Mouse (Mus musculus): Measurements from ENCODE around the gene Cerk. TPM values are rescaled to one million over a fixed set of nuclear protein-coding genes. Genes with fewer than 3 reads are reported as not detected.

Cerk gene
- polyA plus RNA-seq, 1 experiment from 2014 or later = 13.8 TPM

DNA sequence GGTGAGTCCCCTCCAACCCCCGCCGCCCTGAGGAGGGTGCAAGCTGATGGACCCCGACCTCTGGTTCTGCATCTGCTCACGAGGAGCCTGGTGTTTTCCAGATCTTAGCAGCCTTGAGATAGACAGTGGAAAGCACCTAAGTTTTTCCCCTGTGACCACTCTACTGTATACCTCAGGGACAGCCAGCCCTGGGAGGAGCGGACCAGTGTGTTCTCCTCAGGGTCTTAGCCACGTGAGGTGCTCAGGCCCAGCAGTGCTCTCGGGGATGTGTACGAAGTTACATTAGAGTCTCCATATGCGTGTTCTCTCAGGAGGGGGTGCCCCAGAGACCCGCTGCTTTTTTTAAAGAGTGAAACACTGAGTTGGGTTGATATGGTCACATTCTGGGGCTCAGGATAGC lies 55.3 kb downstream of the Cerk start:
- Histone ChIP-seq H3K4me1 (peaks cover 8% of the 10 kb centered on the region; the same call in 1 of the 2 replicates), H3K4me3 (no peak overlapping the region), H3K9me3 (replicated peaks) (no peaks in the 10 kb centered on the region), H3K36me3 (peaks cover 87% of the 10 kb centered on the region), H3K27me3 (ENCODE audit: low read depth, poor library complexity, severe bottlenecking) (no peaks in the 10 kb centered on the region), H3K27ac (no peak overlapping the region)
- DNase-seq (ENCODE audit: low spot score) = no peak
- WGBS = 93% methylated on average over 10 of the region's 10 CpGs

GRCm38 (mm10) chr15:86129036-86129435 lies 56.9 kb downstream of the Cerk start:
- no peak overlapping the region for H3K27ac ChIP-seq
- DNase-seq (ENCODE audit: low spot score) = no peak
- H3K27me3 ChIP-seq (ENCODE audit: low read depth, poor library complexity, severe bottlenecking) = no peaks in the 10 kb centered on the region
- H3K36me3 ChIP-seq = peaks cover 88% of the 10 kb centered on the region
- no peaks in the 10 kb centered on the region for H3K9me3 ChIP-seq (replicated peaks)
- H3K4me3 ChIP-seq = no peak overlapping the region
- 94% methylated on average over 3 of the region's 3 CpGs for WGBS
- H3K4me1 ChIP-seq = peaks cover 9% of the 10 kb centered on the region; the same call in 1 of the 2 replicates

- Histone ChIP-seq H3K4me1 (peaks cover 9% of the 10 kb centered on the region; the same call in 1 of the 2 replicates), H3K4me3 (no peak overlapping the region), H3K9me3 (replicated peaks) (no peaks in the 10 kb centered on the region), H3K36me3 (peaks cover 84% of the 10 kb centered on the region), H3K27ac (no peak overlapping the region), H3K27me3 (ENCODE audit: low read depth, poor library complexity, severe bottlenecking) (no peaks in the 10 kb centered on the region)
- DNase-seq (ENCODE audit: low spot score) = peak; percentile 67
- WGBS = 50% methylated on average over 1 of the region's 1 CpGs
Observed at GRCm38 (mm10) chr15:86124359-86124758, 61.6 kb downstream of the Cerk start.

DNA sequence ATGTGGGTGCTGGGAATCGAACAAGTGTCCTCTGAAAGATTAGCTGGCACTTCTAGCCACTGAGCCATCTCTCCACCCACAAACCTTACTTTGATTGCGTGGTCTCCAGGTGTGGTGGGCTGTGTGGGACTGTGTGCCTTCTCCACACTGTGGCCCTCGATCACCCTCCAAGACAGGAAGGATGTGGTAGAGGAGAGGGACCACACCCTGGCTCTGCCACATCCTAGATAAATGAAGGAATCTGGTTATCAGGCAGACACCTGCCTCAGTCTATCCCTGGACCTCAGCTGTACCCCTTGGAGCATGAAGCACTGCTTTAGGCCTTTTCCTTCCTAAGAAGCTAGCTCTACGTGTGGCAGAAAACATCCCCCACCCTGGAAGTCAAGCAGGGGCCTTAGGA lies 62.5 kb downstream of the Cerk start:
- DNase-seq (ENCODE audit: low spot score) = no peak
- Histone ChIP-seq H3K4me3 (no peak overlapping the region), H3K36me3 (peaks cover 78% of the 10 kb centered on the region), H3K27ac (no peak overlapping the region), H3K27me3 (ENCODE audit: low read depth, poor library complexity, severe bottlenecking) (no peaks in the 10 kb centered on the region), H3K9me3 (replicated peaks) (no peaks in the 10 kb centered on the region), H3K4me1 (peaks cover 9% of the 10 kb centered on the region; the same call in 1 of the 2 replicates)
- WGBS = 94% methylated on average over 4 of the region's 4 CpGs

GRCm38 (mm10) chr15:86122261-86122949 lies 63.5 kb downstream of the Cerk start:
- H3K4me1 ChIP-seq = peaks cover 16% of the 10 kb centered on the region
- 94% methylated on average over 9 of the region's 9 CpGs for WGBS
- no peak overlapping the region for H3K4me3 ChIP-seq
- H3K27ac ChIP-seq = no peak overlapping the region
- peaks cover 68% of the 10 kb centered on the region for H3K36me3 ChIP-seq
- DNase-seq (ENCODE audit: low spot score) = no peak
- no peaks in the 10 kb centered on the region for H3K27me3 ChIP-seq (ENCODE audit: low read depth, poor library complexity, severe bottlenecking)
- no peaks in the 10 kb centered on the region for H3K9me3 ChIP-seq (replicated peaks)

DNA sequence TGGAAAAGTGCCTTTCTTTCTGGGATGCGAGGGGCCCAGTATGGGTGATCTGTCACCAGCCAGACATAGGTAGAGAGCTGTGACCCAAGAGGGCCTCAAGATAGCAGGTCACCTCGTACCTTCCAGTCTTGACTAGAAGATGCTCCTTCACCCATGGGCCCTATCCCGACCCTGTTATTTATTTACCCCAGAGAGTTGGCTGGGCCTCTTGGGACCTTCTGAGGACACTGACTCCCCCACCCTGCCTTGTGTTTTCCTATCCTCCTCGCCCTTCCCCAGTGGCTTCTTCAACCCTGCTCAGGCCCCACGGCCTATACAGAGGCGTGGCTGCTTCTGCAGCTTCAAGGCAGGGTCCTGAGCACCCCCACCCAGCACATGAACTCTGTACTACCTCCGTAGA lies 66.8 kb downstream of the Cerk start:
- 96% methylated on average over 7 of the region's 7 CpGs for WGBS
- H3K9me3 ChIP-seq (replicated peaks) = no peaks in the 10 kb centered on the region
- no peak overlapping the region for H3K27ac ChIP-seq
- peaks cover 46% of the 10 kb centered on the region for H3K36me3 ChIP-seq
- DNase-seq (ENCODE audit: low spot score) = no peak
- no peaks in the 10 kb centered on the region for H3K27me3 ChIP-seq (ENCODE audit: low read depth, poor library complexity, severe bottlenecking)
- H3K4me1 ChIP-seq = peaks cover 22% of the 10 kb centered on the region
- H3K4me3 ChIP-seq = no peak overlapping the region

DNA sequence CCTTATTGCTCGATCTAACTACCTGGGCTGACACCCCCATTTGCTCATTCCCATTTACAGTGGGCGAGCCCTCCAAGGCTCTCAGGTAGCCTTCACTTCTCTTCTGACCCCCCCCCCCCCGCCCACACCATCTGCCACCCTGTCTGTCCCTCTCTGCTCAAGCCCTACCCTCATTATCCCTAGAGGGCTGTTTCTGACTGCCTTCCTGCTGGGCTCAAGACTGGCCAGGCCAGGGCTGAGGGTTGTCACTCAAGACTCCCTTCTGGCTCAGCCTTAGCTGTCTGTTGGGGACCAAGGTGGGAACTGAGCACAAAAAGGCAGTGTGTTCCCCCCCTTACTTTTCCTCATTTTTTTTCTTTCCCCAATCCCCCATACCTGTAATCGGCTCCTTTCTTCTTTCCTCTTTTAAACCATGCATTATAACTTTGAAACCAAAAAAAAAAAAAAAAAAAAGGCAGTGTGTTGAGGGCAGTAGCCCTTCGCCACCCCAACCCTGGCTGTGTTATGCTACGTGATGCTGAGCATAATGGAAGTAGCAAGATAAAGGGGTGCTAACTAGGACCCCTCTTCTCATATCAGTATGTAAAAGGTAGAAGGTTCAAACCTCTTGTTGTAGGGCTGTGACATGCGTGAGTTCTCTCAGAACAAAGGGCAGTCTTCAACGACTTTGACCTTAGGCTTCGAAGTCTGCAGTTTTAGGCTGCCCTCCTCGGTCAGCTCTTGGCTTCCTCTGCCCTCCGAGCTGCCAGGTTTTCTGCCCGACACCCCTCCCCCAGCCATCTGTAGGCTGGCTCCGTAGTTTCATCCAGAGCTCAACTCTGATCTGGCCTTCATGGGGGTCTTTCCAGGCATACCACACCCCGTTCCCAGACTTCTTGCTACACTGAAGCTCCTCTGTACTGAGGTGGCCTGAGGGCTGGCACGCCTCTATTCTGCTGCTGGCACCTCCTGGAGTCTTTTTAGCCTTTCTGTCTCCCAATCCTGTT lies 68.5 kb downstream of the Cerk start:
- H3K27me3 ChIP-seq (ENCODE audit: low read depth, poor library complexity, severe bottlenecking) = no peaks in the 10 kb centered on the region
- 55% methylated on average over 15 of the region's 15 CpGs for WGBS
- H3K27ac ChIP-seq = no peak overlapping the region
- no peaks in the 10 kb centered on the region for H3K9me3 ChIP-seq (replicated peaks)
- peaks cover 34% of the 10 kb centered on the region for H3K36me3 ChIP-seq
- peaks cover 38% of the 10 kb centered on the region for H3K4me1 ChIP-seq
- no peak overlapping the region for H3K4me3 ChIP-seq
- no peak for DNase-seq (ENCODE audit: low spot score)

GRCm38 (mm10) chr15:86116421-86116820 lies 69.5 kb downstream of the Cerk start:
- no peak overlapping the region for H3K4me3 ChIP-seq
- 53% methylated on average over 5 of the region's 5 CpGs for WGBS
- H3K27ac ChIP-seq = no peak overlapping the region
- H3K4me1 ChIP-seq = peaks cover 44% of the 10 kb centered on the region
- no peak for DNase-seq (ENCODE audit: low spot score)
- H3K9me3 ChIP-seq (replicated peaks) = no peaks in the 10 kb centered on the region
- H3K27me3 ChIP-seq (ENCODE audit: low read depth, poor library complexity, severe bottlenecking) = no peaks in the 10 kb centered on the region
- H3K36me3 ChIP-seq = peaks cover 24% of the 10 kb centered on the region

DNA sequence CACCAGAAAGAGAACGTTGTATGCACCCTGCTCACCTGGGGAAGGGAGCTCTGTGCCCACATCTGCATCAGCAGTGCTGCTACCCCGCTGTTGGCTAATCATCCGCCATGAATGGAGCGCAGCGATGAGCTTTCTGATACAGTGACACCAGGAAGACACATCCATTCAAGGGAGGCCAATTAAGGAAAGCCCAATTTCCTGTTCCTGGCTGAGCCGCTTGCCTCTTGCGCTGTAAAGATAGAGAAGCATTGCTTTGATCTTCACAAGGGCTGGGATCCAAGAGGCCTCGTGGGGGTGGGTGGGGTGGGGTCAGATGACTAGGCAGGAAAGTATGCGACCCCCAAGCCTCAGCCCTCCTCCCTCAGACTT lies 72.6 kb downstream of the Cerk start:
- no peak for DNase-seq (ENCODE audit: low spot score)
- H3K4me3 ChIP-seq = no peak overlapping the region
- no peaks in the 10 kb centered on the region for H3K9me3 ChIP-seq (replicated peaks)
- WGBS = 4% methylated on average over 9 of the region's 9 CpGs
- peaks cover 44% of the 10 kb centered on the region for H3K4me1 ChIP-seq
- H3K36me3 ChIP-seq = no peaks in the 10 kb centered on the region; the same call in none of the 2 replicates
- peak overlapping the region; percentile 58 for H3K27ac ChIP-seq
- H3K27me3 ChIP-seq (ENCODE audit: low read depth, poor library complexity, severe bottlenecking) = no peaks in the 10 kb centered on the region

DNA sequence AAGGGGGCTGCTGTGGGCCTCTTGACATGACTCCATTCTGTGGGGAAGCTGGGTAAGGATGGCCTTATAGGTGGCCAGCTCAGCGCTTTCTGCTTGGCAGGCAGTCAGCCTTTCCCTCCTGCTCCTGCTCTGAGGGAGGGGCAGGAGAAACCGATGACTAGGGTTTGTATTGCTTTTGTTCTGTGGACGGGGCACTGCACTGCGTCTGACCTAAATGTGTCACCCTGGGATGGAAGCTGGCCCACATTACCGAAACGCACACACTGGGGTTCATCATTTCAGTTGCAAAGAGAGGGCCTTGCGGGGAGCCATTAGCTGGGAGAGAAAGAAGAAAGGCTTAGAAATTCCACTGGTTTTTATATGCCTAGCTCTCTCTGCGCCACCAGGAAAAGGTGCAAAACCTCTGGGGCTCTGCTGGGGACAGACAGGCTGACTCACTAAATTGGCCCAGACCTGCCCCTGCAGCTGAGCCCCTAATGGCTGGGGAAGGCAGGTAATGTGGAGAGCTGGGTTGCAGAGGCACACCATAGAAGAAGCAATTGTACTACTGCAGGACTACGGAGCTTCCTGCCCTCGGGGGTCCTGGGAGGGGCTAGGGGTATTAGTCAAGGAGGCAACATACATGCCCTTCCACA lies 73.1 kb downstream of the Cerk start:
- peaks cover 1% of the 10 kb centered on the region; the same call in 1 of the 2 replicates for H3K36me3 ChIP-seq
- no peaks in the 10 kb centered on the region for H3K27me3 ChIP-seq (ENCODE audit: low read depth, poor library complexity, severe bottlenecking)
- peak; percentile 50 for DNase-seq (ENCODE audit: low spot score)
- 6% methylated on average over 10 of the region's 10 CpGs for WGBS
- H3K4me3 ChIP-seq = no peak overlapping the region
- H3K4me1 ChIP-seq = peaks cover 42% of the 10 kb centered on the region
- H3K9me3 ChIP-seq (replicated peaks) = no peaks in the 10 kb centered on the region
- peak overlapping the region; percentile 58 for H3K27ac ChIP-seq

DNA sequence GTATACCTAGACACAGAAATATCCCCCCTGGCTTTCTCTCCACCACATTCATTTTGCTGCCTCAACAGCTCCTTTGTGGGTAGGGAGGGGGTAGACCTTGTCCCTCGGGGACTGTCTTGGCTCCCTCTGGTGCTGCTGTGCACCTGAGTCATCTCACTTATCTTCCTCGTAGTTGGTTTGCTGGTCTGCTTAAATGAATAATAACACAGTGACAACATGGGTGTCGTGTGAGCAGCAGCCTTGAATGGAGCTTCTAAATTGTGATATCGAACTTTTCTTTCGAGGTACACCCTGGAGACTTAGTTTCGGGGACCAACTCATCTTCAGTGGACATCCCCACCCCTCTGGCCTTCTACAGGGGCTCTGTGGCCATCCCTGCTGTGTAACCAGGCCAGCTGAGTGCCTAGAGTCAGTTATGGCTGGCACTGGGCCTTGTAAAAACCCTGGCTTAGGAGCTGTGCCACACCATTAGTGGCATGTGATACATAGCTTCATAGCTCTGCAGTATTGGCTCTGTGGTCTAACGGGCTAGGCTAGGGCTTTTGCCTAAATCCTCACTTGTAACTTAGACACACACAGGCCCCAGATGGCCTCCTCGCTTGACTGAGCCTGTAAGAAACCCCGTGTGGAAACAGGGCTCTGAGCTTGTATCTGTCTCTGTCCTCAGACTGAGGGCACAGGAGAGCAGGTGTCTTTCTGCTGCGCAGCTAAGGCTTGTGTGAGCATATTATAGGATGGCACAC lies 75.4 kb downstream of the Cerk start:
- 85% methylated on average over 10 of the region's 10 CpGs for WGBS
- H3K36me3 ChIP-seq = peaks cover 3% of the 10 kb centered on the region; the same call in 1 of the 2 replicates
- no peaks in the 10 kb centered on the region for H3K27me3 ChIP-seq (ENCODE audit: low read depth, poor library complexity, severe bottlenecking)
- no peak overlapping the region for H3K27ac ChIP-seq
- no peak overlapping the region for H3K4me3 ChIP-seq
- no peaks in the 10 kb centered on the region for H3K9me3 ChIP-seq (replicated peaks)
- no peak for DNase-seq (ENCODE audit: low spot score)
- H3K4me1 ChIP-seq = peaks cover 29% of the 10 kb centered on the region

DNA sequence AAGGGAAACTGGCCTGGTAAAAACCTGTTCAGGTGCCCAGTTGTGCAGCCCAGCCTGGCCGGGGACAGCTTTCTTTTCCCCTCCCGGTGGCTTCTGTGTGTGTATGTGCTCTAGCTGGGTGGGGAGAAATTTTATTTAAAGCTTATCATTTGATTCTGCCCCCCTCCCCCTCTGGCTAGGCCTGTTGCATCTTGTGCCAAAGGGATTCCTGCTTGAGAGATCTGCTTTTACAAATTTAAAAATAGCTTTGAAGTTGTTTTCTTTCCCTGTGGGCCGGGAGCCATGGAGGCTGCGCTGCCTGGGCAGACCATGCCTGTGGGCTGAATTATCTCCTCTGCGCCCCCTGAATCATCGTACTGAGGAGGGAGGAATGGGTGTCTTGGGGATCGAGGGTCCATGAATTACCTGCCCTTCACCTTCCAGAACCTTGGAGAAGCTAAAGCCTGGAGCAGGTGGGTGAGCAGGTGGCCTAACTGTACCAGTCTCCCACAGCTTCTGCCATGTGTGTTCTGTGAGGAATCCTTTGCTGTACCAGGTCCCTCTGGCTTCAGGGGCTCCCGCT lies 76.2 kb downstream of the Cerk start:
- Histone ChIP-seq H3K36me3 (peaks cover 8% of the 10 kb centered on the region), H3K4me3 (no peak overlapping the region), H3K27ac (no peak overlapping the region), H3K27me3 (ENCODE audit: low read depth, poor library complexity, severe bottlenecking) (no peaks in the 10 kb centered on the region), H3K9me3 (replicated peaks) (no peaks in the 10 kb centered on the region), H3K4me1 (peaks cover 29% of the 10 kb centered on the region)
- DNase-seq (ENCODE audit: low spot score) = no peak
- WGBS = 87% methylated on average over 8 of the region's 8 CpGs
